Mouse (Mus musculus): ENCODE results near the gene Tcirg1.

GRCm38 (mm10) chr19:3850847-3851469 is 56.0 kb downstream of the Tcirg1 start:
- TF ChIP-seq CTCF (IDR thresholded peaks at IDR 0.05; ENCODE audit: insufficient read depth, low read depth, low read length) (no peak), POLR2A (IDR thresholded peaks at IDR 0.05; ENCODE audit: insufficient read depth, low read depth, low read length) (no peak)
